In the genomic region with DNA sequence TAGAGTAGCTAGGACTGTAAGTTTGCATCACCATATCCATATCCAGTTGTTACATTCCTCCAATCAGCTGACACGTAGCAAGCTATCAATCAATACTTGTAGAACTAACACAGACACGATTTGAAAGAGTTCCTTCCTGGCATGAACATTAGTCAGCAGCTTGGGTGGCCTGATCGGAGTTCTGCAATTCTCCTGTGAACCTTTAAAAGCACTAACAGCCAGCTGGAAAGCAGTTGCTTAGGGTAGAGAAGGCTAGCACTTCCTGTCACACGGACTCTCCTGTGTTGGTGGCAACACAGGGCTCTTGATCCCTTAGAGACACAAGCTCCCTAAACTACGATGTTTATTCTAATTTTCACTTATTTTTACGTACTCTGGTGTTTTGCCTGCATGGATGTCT, we compare ENCODE assay signal across 8 mouse cellular contexts. TPM values are rescaled to one million over a fixed set of nuclear protein-coding genes. Genes with fewer than 3 reads are reported as not detected.
DNase-seq lines count a peak whose midpoint lies in the region; TF ChIP-seq lines count a peak whose summit lies in the region.

No protein-coding gene starts in this region.

- H3K79me2 ChIP-seq in myocyte (ENCODE audit: control insufficient read depth, insufficient read depth) = no peaks in the 10 kb centered on the region

- H3K27ac ChIP-seq in kidney, adult 2 months (ENCODE audit: insufficient read depth, low read depth, low read length) = peak overlapping the region; percentile 12; the same call in 1 of the 2 replicates

- TF ChIP-seq CTCF in kidney, adult 2 months (conservative IDR thresholded peaks at IDR 0.05; ENCODE audit: insufficient read depth, insufficient read length, low read depth, low read length) = no peak

- H3ac ChIP-seq in myocyte (ENCODE audit: control insufficient read depth, insufficient read length) = no peak overlapping the region

- peak overlapping the region; percentile 79 for H3K4me2 ChIP-seq in myocyte (ENCODE audit: low read depth)

- H3K36me3 ChIP-seq in kidney, adult 2 months (ENCODE audit: control insufficient read depth, insufficient read depth, low read length) = no peaks in the 10 kb centered on the region
- H3K36me3 ChIP-seq in myocyte (ENCODE audit: control insufficient read depth, insufficient read depth) = no peaks in the 10 kb centered on the region

- peak overlapping the region; percentile 94; the same call in 1 of the 2 replicates for H3K4me3 ChIP-seq in kidney, adult 2 months (ENCODE audit: insufficient read depth, low read depth, low read length)
- peak overlapping the region; percentile 20 for H3K4me3 ChIP-seq in myocyte

- peaks cover 2% of the 10 kb centered on the region; the same call in 1 of the 2 replicates for H3K4me1 ChIP-seq in kidney, adult 2 months (ENCODE audit: control insufficient read depth, insufficient read depth, low read length)

- DNase-seq in kidney, adult 2 months = peak; percentile 39
- no peak for DNase-seq in kidney, adult 8-10 months
- peak; percentile 61 for DNase-seq in adipocyte (ENCODE audit: low spot score)
- DNase-seq in kidney, postnatal 10 days = peak; percentile 22
- DNase-seq in right cerebral cortex, postnatal 10 days (ENCODE audit: low spot score in 2 of 2) = no peak
- DNase-seq in cerebellum, postnatal 25 days = no peak
- DNase-seq in layer of hippocampus, postnatal 10 days (ENCODE audit: low spot score in 2 of 2) = no peak

- no peaks in the 10 kb centered on the region for H3K27me3 ChIP-seq in kidney, adult 2 months (replicated peaks; ENCODE audit: control insufficient read depth, insufficient read depth, low read length)
- no peaks in the 10 kb centered on the region for H3K27me3 ChIP-seq in myocyte (ENCODE audit: control insufficient read depth, insufficient read depth, insufficient read length)

- TF ChIP-seq POLR2A in kidney, adult 2 months (IDR thresholded peaks at IDR 0.05; ENCODE audit: low read depth, low read length) = no peak
- TF ChIP-seq POLR2A in myocyte (IDR thresholded peaks at IDR 0.05; ENCODE audit: insufficient read length, low read depth) = no peak

- WGBS in kidney, adult 2 months = 34% methylated on average over 6 of the region's 6 CpGs

TF ChIP-seq in myocyte, 11 proteins besides CTCF, POLR2A, EP300 and RAD21:
- no peak for TF ChIP-seq MYOG (IDR thresholded peaks at IDR 0.05; ENCODE audit: control insufficient read depth in 1 of 3, insufficient read depth in 1 of 3, insufficient read length in 2 of 3, low read depth in 2 of 3)
- no peak for TF ChIP-seq POLR2AphosphoS2 (IDR thresholded peaks at IDR 0.05; ENCODE audit: insufficient read length, low read depth)
- no peak for TF ChIP-seq TCF12 (IDR thresholded peaks at IDR 0.05; ENCODE audit: insufficient read depth, poor library complexity, severe bottlenecking)
- TF ChIP-seq MYOD1 (IDR thresholded peaks at IDR 0.05; ENCODE audit: control insufficient read depth in 1 of 3, insufficient read length in 2 of 3, low read depth in 2 of 3) = no peak
- no peak for TF ChIP-seq TCF3 (IDR thresholded peaks at IDR 0.05; ENCODE audit: insufficient read length, low read depth)
- TF ChIP-seq E2F4 (IDR thresholded peaks at IDR 0.05; ENCODE audit: insufficient read depth) = no peak
- TF ChIP-seq CEBPB (IDR thresholded peaks at IDR 0.05; ENCODE audit: insufficient read depth, poor library complexity, severe bottlenecking) = no peak
- TF ChIP-seq REST (IDR thresholded peaks at IDR 0.05; ENCODE audit: insufficient read depth, insufficient read length) = no peak
- TF ChIP-seq SRF (IDR thresholded peaks at IDR 0.05; ENCODE audit: control insufficient read depth, insufficient read length, low read depth) = no peak
- TF ChIP-seq MAX (IDR thresholded peaks at IDR 0.05; ENCODE audit: low read depth) = no peak
- no peak for TF ChIP-seq USF1 (IDR thresholded peaks at IDR 0.05; ENCODE audit: low read depth)

RNA-seq across cellular contexts. Expression of gene Mr1, which starts 1.0 kb away (rescaled TPM):
- 3.3 and 4.5 TPM in 2 replicates for polyA plus RNA-seq in kidney, adult 2 months (2012; rRNA removed)
- 3.9 TPM for polyA plus RNA-seq in myocyte (2012; fragmentation: generic; extraction: Trizol)
- total RNA-seq in layer of hippocampus, postnatal 10 days (2021) = 1 to 10 TPM; 3.0 to 3.7 TPM

RNA-seq across cellular contexts. Expression of gene Stx6, which starts 12.9 kb away (rescaled TPM):
- polyA plus RNA-seq in kidney, adult 2 months (2012; rRNA removed) = 38.9 and 42.6 TPM in 2 replicates
- 26.0 TPM for polyA plus RNA-seq in myocyte (2012; fragmentation: generic; extraction: Trizol)
- total RNA-seq in layer of hippocampus, postnatal 10 days (2021) = 10 to 100 TPM; 84.5 to 90.1 TPM

RNA-seq across cellular contexts. Expression of gene Ier5, which starts 46.2 kb away (rescaled TPM):
- 8.6 and 9.8 TPM in 2 replicates for polyA plus RNA-seq in kidney, adult 2 months (2012; rRNA removed)
- polyA plus RNA-seq in myocyte (2012; fragmentation: generic; extraction: Trizol) = 21.1 TPM
- 10 to 100 TPM; 16.5 to 21.5 TPM for total RNA-seq in layer of hippocampus, postnatal 10 days (2021)

Comparison
In these comparisons a context has a peak if more than half of its experiments do, and no peak if none do; other contexts are left out.
1. DNase-seq: peak in kidney, adult 2 months (single experiment), adipocyte (single experiment) and kidney, postnatal 10 days (single experiment); none in kidney, adult 8-10 months (0 of 2), right cerebral cortex, postnatal 10 days (0 of 2), cerebellum, postnatal 25 days (0 of 2) and layer of hippocampus, postnatal 10 days (0 of 2).